Mouse (Mus musculus): Measurements from ENCODE around the gene Ak4.

Gene Ak4

DNA sequence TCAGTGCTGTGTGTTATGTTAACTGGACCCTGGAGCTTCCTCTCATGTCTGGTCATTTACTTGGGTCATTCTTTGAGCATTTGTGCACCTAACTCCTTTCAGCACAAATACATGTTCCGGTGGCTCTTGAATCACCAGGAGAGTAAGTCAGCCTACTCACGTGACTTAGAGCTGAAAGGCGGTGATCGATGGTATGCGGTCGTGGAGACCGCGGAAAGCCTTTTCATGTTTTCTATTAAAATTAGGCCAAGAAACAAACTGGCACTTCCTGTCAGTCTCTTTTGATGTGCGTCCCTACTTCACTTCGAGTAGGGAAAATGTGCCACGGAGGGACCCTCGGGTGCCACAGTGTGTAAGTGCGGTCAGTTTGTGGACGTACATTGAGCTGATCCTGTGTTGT, 96.8 kb downstream of the Ak4 start:
- no peak for DNase-seq

Data from thymus, postnatal 4 days (tissue).